Mouse (Mus musculus): ENCODE measurements around the gene Gm17571.

DNA sequence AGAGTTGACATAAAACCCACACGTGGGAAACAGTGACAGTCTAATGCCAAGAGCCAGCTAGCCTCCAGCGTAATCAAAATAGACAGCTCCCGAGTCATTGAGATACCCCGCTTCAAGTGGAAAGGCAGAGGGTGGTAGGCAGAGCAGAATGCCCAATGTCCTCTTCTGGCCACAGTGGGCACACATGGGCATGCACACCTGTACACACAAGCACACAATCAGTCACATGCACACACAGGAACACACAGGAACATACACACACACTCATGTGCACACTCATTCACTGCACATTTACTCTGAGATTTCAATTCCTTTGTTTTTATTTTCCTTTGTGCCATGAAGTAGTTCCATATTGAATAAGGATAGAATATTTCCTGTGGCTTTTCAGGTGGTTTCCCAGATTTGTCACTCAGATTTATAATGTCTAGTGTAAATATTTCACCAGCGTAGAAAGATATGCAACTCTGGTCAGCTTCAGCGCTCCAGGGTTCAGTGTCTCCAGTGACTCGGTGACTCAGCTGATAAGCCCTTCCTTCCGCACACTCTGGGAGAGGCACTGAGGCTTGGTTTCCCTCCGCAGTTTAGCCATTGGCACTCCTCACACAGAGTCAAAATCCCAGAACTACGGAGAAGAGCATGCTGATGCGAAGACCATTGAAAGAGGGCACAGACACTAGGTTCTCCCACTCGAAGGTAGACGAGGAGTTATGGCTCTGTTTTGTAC is 4.4 kb downstream of the Gm17571 start:
- TF ChIP-seq POLR2A (IDR thresholded peaks at IDR 0.05; ENCODE audit: insufficient read depth, low read depth, low read length): no peak
- no peak for TF ChIP-seq CTCF (IDR thresholded peaks at IDR 0.05)
- TF ChIP-seq EP300 (IDR thresholded peaks at IDR 0.05; ENCODE audit: insufficient read depth, low read depth, low read length): 0 out of 2 replicates have a peak, but pooled peaks have one; percentile 45
